Mouse (Mus musculus) right cerebral cortex, postnatal 36 days (tissue): ENCODE measurements around the gene Ptprm.
A peak's percentile ranks its signal among the peaks of the same experiment; 100 is the strongest.

Experiments
- DNase-seq, 2 experiments: peaks; one replicate each; pipeline ENCODE4 v3.0.0; 2022; ENCODE audit warnings: low spot score in 2 of 2, mixed read lengths in 1 of 2

The Ptprm gene

GRCm38 (mm10) chr17:66779026-66779425 is 575.2 kb downstream of the Ptprm start:
- DNase-seq: no peak

- DNase-seq: no peak
These were observed 584.6 kb downstream of the Ptprm start for GRCm38 (mm10) chr17:66769365-66770363.

- DNase-seq: no peak
These were observed 585.5 kb downstream of the Ptprm start for GRCm38 (mm10) chr17:66768689-66769275.

GRCm38 (mm10) chr17:66766166-66766565 is 588.1 kb downstream of the Ptprm start:
- DNase-seq: no peak

- DNase-seq: no peak
These were observed 589.8 kb downstream of the Ptprm start for GRCm38 (mm10) chr17:66764435-66764834.

- DNase-seq: no peak
These were observed 591.5 kb downstream of the Ptprm start for GRCm38 (mm10) chr17:66762716-66763115.

- no peak for DNase-seq
These were observed 592.6 kb downstream of the Ptprm start for GRCm38 (mm10) chr17:66761326-66762296.

- no peak for DNase-seq
These were observed 597.2 kb downstream of the Ptprm start for GRCm38 (mm10) chr17:66757025-66757511.

- DNase-seq: no peak
These were observed 597.8 kb downstream of the Ptprm start for GRCm38 (mm10) chr17:66756500-66756899.

GRCm38 (mm10) chr17:66755191-66755654 is 599.0 kb downstream of the Ptprm start:
- peak; percentile 12 to 19 for DNase-seq

GRCm38 (mm10) chr17:66754208-66754865 is 599.9 kb downstream of the Ptprm start:
- DNase-seq: no peak

GRCm38 (mm10) chr17:66751746-66752145 is 602.5 kb downstream of the Ptprm start:
- DNase-seq: no peak

- no peak for DNase-seq
These were observed 603.6 kb downstream of the Ptprm start for GRCm38 (mm10) chr17:66750481-66751206.

- no peak for DNase-seq
These were observed 604.3 kb downstream of the Ptprm start for GRCm38 (mm10) chr17:66749976-66750375.

GRCm38 (mm10) chr17:66746506-66746905 is 607.8 kb downstream of the Ptprm start:
- DNase-seq: no peak

- no peak for DNase-seq
These were observed 610.9 kb downstream of the Ptprm start for GRCm38 (mm10) chr17:66743321-66743720.

GRCm38 (mm10) chr17:66738779-66739345 is 615.4 kb downstream of the Ptprm start:
- DNase-seq: no peak

GRCm38 (mm10) chr17:66738331-66738730 is 615.9 kb downstream of the Ptprm start:
- no peak for DNase-seq

- no peak for DNase-seq
These were observed 617.8 kb downstream of the Ptprm start for GRCm38 (mm10) chr17:66736450-66736849.

GRCm38 (mm10) chr17:66733541-66733940 is 620.7 kb downstream of the Ptprm start:
- no peak for DNase-seq
